Mouse (Mus musculus) limb, embryonic 10.5 days (tissue): ENCODE data around the gene Senp5. TPM values are rescaled to one million over a fixed set of nuclear protein-coding genes. Genes with fewer than 3 reads are reported as not detected.

Experiments
- DNase-seq: peaks from one replicate; pipeline ENCODE4 v3.0.0-alpha.2; 2017; ENCODE audit warnings: low spot score
- H3K27ac ChIP-seq: fragments of 300-500 bp; sonication (generic); 2 replicates; pipeline ENCODE4 v1.5.1; 2016; ENCODE audit warnings: mild to moderate bottlenecking
- H3K27me3 ChIP-seq: fragments of 300-500 bp; sonication (generic); 2 replicates; pipeline ENCODE4 v1.6.1; 2016; ENCODE audit warnings: low read depth, mild to moderate bottlenecking; ENCODE audit not compliant: poor library complexity, severe bottlenecking
- H3K36me3 ChIP-seq: fragments of 300-500 bp; sonication (generic); 2 replicates; pipeline ENCODE4 v1.6.1; 2016; ENCODE audit warnings: mild to moderate bottlenecking, moderate library complexity
- H3K4me1 ChIP-seq: fragments of 300-500 bp; sonication (generic); 2 replicates; pipeline ENCODE4 v1.6.1; 2016
- H3K4me3 ChIP-seq: fragments of 300-500 bp; sonication (generic); 2 replicates; pipeline ENCODE4 v1.5.1; 2016; ENCODE audit warnings: mild to moderate bottlenecking, moderate library complexity
- H3K9me3 ChIP-seq: fragments of 300-500 bp; sonication (generic); replicated peaks from 2 replicates; pipeline ENCODE4 v1.6.1; 2016; ENCODE audit warnings: mild to moderate bottlenecking
- WGBS: fragments of 180-500 bp; shearing (Covaris S2); methylation state at CpG from one replicate; pipeline ENCODE4 v1.1.7; 2016; 5-methylcytosine and 5-hydroxymethylcytosine counted together
- polyA plus RNA-seq: library from polyadenylated mRNA; unstranded; fragments of >200 nt; fragmentation: Nextera tagmentation; extraction: Ambion mirVana; gene quantifications from 2 replicates; pipeline ENCODE4 v1.2.1, GENCODE M21; 2016

Senp5 gene
- 20.8 and 22.1 TPM in 2 replicates for polyA plus RNA-seq

DNA sequence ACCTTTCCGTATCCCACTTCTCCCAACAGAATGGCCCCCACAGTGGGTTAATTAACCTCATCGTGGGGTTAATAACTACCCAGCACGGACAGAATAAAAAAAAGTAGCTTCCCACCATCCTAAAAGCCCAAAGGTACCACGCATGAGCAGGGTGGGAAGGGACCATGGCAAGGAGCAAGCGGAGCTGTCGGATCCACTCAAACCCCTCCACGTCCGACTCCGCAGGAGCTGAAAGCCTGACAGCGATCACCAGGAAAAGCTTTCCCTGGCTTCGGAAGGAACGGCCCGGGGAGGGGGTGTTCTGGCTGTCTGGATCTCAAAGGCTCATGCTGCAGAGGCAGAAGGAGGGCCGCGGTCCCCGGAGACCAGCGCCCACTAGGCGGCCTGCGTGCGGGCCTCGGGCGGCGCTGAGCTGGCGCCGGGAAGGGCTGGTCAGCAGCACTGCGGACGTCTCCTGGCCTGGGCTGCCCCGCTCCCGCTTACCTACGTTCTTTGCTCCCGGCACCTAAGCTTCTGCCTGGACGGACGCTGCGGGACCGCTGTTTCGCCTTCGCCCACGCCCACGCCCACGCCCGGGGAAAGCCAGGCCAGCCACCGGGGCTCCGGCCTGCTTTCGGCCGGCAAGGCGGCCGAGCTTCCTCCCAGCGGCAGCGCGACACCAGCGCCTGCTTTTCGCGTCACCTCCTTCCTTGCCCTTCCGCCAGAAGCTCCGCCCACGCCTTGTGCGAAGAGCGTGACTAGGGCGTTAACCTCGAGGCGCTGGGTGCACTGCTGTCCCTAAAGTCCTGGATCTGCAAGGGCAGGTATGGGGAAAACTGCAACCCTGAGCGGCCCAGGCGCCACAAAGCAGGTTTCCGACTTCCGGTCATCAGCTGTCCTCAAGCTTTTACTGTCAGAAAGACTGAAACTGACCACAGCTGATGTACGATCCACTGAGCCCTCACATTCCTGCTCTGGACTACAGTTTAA, at the start of gene Senp5:
TSS of gene Senp5 (minus strand) at position 779 of the 969 bp plus-strand sequence.
- whole genome bisulfite sequencing, result 2% methylated on average over 66 of the region's 66 CpGs
- H3K36me3 ChIP-seq, result peaks cover 28% of the 10 kb centered on the region
- peak within 1 kb of the TSS; percentile 88 for H3K27ac ChIP-seq
- peak within 1 kb of the TSS; percentile 90 for H3K4me3 ChIP-seq
- H3K9me3 ChIP-seq, result no peaks in the 10 kb centered on the region
- peaks cover 23% of the 10 kb centered on the region for H3K4me1 ChIP-seq
- DNase-seq, result peak; percentile 88
- H3K27me3 ChIP-seq, result no peaks in the 10 kb centered on the region

GRCm38 (mm10) chr16:32042367-32042766, 39.3 kb upstream of the Senp5 start:
- peaks cover 85% of the 10 kb centered on the region for H3K36me3 ChIP-seq
- H3K9me3 ChIP-seq, result no peaks in the 10 kb centered on the region
- H3K27ac ChIP-seq, result no peak overlapping the region
- H3K4me1 ChIP-seq, result no peaks in the 10 kb centered on the region
- no peak for DNase-seq
- H3K4me3 ChIP-seq, result no peak overlapping the region
- no peaks in the 10 kb centered on the region for H3K27me3 ChIP-seq
- WGBS, result 93% methylated on average over 4 of the region's 4 CpGs

GRCm38 (mm10) chr16:32019678-32020077, 16.6 kb upstream of the Senp5 start:
- 89% methylated on average over 9 of the region's 9 CpGs for WGBS
- Histone ChIP-seq H3K4me3 (no peak overlapping the region), H3K27me3 (no peaks in the 10 kb centered on the region), H3K36me3 (peaks cover 97% of the 10 kb centered on the region), H3K9me3 (no peaks in the 10 kb centered on the region), H3K4me1 (no peaks in the 10 kb centered on the region), H3K27ac (no peak overlapping the region)
- no peak for DNase-seq

DNA sequence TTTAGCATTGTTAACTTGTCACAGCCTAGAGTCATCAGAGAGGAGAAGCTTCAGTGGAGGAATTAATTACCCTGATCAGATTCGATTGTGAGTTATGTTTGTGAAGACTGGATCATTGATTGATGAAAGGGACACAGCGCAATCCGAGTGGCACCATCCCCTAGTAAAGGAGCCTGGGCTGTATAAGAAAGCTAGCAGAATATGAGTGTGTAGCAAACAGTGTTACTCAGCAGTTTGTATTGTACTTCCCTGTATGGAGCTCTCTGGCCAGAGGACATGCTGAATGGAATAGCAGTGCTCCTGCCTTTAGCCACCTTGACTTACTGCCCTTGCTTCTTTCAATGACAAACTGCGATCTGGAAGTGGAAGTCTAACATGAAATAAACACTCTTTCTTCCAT, 7.2 kb upstream of the Senp5 start:
- Histone ChIP-seq H3K4me3 (no peak overlapping the region), H3K27ac (no peak overlapping the region), H3K4me1 (0 out of 2 replicates have a peak, but pooled peaks cover 3% of the 10 kb centered on the region), H3K36me3 (peaks cover 25% of the 10 kb centered on the region), H3K27me3 (no peaks in the 10 kb centered on the region), H3K9me3 (no peaks in the 10 kb centered on the region)
- 91% methylated on average over 4 of the region's 4 CpGs for WGBS
- no peak for DNase-seq

DNA sequence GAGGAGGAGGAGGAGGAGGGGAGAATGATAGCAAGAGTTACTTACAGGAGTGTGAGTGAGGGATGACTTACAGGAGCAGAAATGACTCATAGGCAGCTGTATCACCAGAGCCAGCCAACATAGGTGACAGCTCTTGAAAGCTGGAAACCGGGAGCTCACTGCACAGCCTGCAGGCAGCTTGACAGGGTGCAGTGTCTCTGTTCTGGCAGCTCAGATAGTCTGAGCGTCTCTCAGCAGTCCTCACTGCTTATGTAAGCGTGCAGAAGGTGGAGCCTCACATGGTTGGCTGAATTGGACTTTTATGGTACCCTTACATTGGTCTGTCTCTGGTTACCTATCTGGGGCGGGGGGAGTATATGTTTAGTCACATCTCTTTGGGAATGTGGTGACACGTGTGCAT, 6.8 kb upstream of the Senp5 start:
- Histone ChIP-seq H3K4me1 (0 out of 2 replicates have a peak, but pooled peaks cover 3% of the 10 kb centered on the region), H3K4me3 (no peak overlapping the region), H3K9me3 (no peaks in the 10 kb centered on the region), H3K27ac (no peak overlapping the region), H3K36me3 (peaks cover 21% of the 10 kb centered on the region), H3K27me3 (no peaks in the 10 kb centered on the region)
- DNase-seq, result no peak
- 49% methylated on average over 5 of the region's 5 CpGs for WGBS

GRCm38 (mm10) chr16:32008529-32009293, 5.6 kb upstream of the Senp5 start:
- Histone ChIP-seq H3K9me3 (no peaks in the 10 kb centered on the region), H3K36me3 (peaks cover 11% of the 10 kb centered on the region), H3K27me3 (no peaks in the 10 kb centered on the region), H3K27ac (no peak overlapping the region), H3K4me1 (peaks cover 3% of the 10 kb centered on the region; the same call in 1 of the 2 replicates), H3K4me3 (no peak overlapping the region)
- DNase-seq, result no peak
- 77% methylated on average over 10 of the region's 10 CpGs for WGBS

GRCm38 (mm10) chr16:32004731-32005130, 1.6 kb upstream of the Senp5 start:
- H3K27me3 ChIP-seq, result no peaks in the 10 kb centered on the region
- H3K9me3 ChIP-seq, result no peaks in the 10 kb centered on the region
- no peak overlapping the region for H3K27ac ChIP-seq
- WGBS, result 97% methylated on average over 3 of the region's 3 CpGs
- peaks cover 12% of the 10 kb centered on the region for H3K36me3 ChIP-seq
- DNase-seq, result no peak
- no peak overlapping the region for H3K4me3 ChIP-seq
- peaks cover 26% of the 10 kb centered on the region for H3K4me1 ChIP-seq

GRCm38 (mm10) chr16:31996371-31996770, 6.7 kb downstream of the Senp5 start:
- no peak for DNase-seq
- Histone ChIP-seq H3K27ac (no peak overlapping the region), H3K36me3 (peaks cover 76% of the 10 kb centered on the region), H3K4me3 (no peak overlapping the region), H3K4me1 (peaks cover 1% of the 10 kb centered on the region; the same call in 1 of the 2 replicates), H3K9me3 (no peaks in the 10 kb centered on the region), H3K27me3 (no peaks in the 10 kb centered on the region)
- 91% methylated on average over 5 of the region's 5 CpGs for WGBS

GRCm38 (mm10) chr16:31993946-31994345, 9.1 kb downstream of the Senp5 start:
- no peak for DNase-seq
- Histone ChIP-seq H3K36me3 (peaks cover 73% of the 10 kb centered on the region), H3K9me3 (no peaks in the 10 kb centered on the region), H3K27ac (no peak overlapping the region), H3K27me3 (no peaks in the 10 kb centered on the region), H3K4me3 (no peak overlapping the region), H3K4me1 (no peaks in the 10 kb centered on the region)

GRCm38 (mm10) chr16:31993195-31993594, 9.9 kb downstream of the Senp5 start:
- H3K27me3 ChIP-seq, result no peaks in the 10 kb centered on the region
- 97% methylated on average over 4 of the region's 4 CpGs for WGBS
- H3K27ac ChIP-seq, result no peak overlapping the region
- peaks cover 73% of the 10 kb centered on the region for H3K36me3 ChIP-seq
- no peaks in the 10 kb centered on the region for H3K9me3 ChIP-seq
- no peak for DNase-seq
- no peak overlapping the region for H3K4me3 ChIP-seq
- H3K4me1 ChIP-seq, result no peaks in the 10 kb centered on the region

DNA sequence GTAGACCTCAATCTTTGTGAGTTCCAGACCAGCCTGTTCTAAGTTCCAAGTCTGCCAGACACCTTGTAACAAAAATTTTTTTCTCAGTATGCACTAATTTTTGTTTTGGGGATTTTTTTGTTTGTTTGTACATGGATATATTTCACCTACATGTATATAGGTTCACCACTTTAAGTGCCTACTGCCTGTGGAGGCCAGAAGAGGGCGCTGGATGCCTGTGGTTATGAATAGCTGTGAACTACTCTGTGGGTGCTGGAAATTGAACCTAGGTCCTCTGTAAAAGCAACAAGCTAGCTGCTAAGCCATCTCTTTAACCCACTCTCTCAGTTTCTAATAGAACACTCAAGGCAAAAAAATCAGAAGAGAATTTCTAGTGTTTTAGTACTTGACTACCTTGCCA, 11.0 kb downstream of the Senp5 start:
- Histone ChIP-seq H3K4me3 (no peak overlapping the region), H3K27ac (no peak overlapping the region), H3K9me3 (no peaks in the 10 kb centered on the region), H3K27me3 (no peaks in the 10 kb centered on the region), H3K36me3 (peaks cover 76% of the 10 kb centered on the region), H3K4me1 (no peaks in the 10 kb centered on the region)
- WGBS, result 33% methylated on average over 1 of the region's 1 CpGs
- no peak for DNase-seq

- Histone ChIP-seq H3K27me3 (no peaks in the 10 kb centered on the region), H3K4me3 (no peak overlapping the region), H3K36me3 (peaks cover 72% of the 10 kb centered on the region), H3K4me1 (no peaks in the 10 kb centered on the region), H3K27ac (no peak overlapping the region), H3K9me3 (no peaks in the 10 kb centered on the region)
- no peak for DNase-seq
- 86% methylated on average over 5 of the region's 5 CpGs for WGBS
Observed at GRCm38 (mm10) chr16:31980946-31981345, 22.1 kb downstream of the Senp5 start.

DNA sequence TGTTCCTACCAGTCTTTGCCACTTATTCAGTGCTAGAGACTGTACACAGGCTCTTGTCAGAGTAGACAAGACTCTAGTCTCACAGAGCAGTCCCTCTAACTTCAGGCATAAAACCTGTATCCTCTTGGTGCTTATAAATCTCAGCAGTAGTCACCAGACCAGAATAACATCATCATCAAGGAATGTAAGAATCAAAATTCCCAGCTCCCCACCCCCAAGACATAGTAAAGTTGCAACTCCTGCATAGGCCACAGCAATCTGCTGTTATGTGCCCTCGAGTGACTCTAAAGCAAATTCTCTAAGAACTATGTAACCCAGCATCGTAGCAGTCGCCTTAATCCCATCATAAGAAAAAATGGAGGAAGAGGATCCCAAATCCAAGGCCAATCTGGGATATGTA, 23.6 kb downstream of the Senp5 start:
- no peaks in the 10 kb centered on the region for H3K4me1 ChIP-seq
- DNase-seq, result no peak
- H3K27me3 ChIP-seq, result no peaks in the 10 kb centered on the region
- no peak overlapping the region for H3K4me3 ChIP-seq
- H3K27ac ChIP-seq, result no peak overlapping the region
- peaks cover 75% of the 10 kb centered on the region for H3K36me3 ChIP-seq
- WGBS, result 95% methylated on average over 3 of the region's 3 CpGs
- H3K9me3 ChIP-seq, result no peaks in the 10 kb centered on the region
